Mouse (Mus musculus) bone marrow, adult 2 months (tissue): ENCODE data around the gene Tctn1.

ENCODE experiments used
- CTCF ChIP-seq: fragments of 200-500 bp; IDR thresholded peaks from 2 replicates; pipeline ENCODE4 v1.5.1; 2011; ENCODE audit warnings: low read length, control low read depth; ENCODE audit not compliant: control insufficient read depth, insufficient read depth
- POLR2A ChIP-seq: fragments of 200-500 bp; IDR thresholded peaks from 2 replicates; pipeline ENCODE4 v1.6.1; 2011; ENCODE audit warnings: low read depth, mild to moderate bottlenecking, control low read depth, low read length, borderline replicate concordance; ENCODE audit not compliant: control insufficient read depth

- TF ChIP-seq CTCF (no peak), POLR2A (no peak)
Observed at GRCm38 (mm10) chr5:122291553-122292339, 27.5 kb upstream of the Tctn1 start.
